9 mouse cellular contexts compared by ENCODE assay signal in genomic region chr19:38086948-38087551, GRCm38 (mm10). TPM values are rescaled to one million over a fixed set of nuclear protein-coding genes. Genes with fewer than 3 reads are reported as not detected.
DNase-seq lines count a peak whose midpoint lies in the region; ATAC-seq and TF ChIP-seq lines count a peak whose summit lies in the region.
"Had no signal": no experiment of that assay in that cellular context is flagged by ENCODE, and none has a peak within 500 bp of the region (broad histone marks: within the 10 kb centered on the region; RNA-seq: fewer than 3 reads in every experiment).

No protein-coding gene starts in this region.

- H3K9me3 ChIP-seq in lung, embryonic 15.5 days: no peaks in the 10 kb centered on the region

- no peak overlapping the region for H3K4me3 ChIP-seq in kidney, adult 2 months (ENCODE audit: insufficient read depth, low read depth, low read length)
- no peak overlapping the region for H3K4me3 ChIP-seq in heart, adult 2 months
- H3K4me3 ChIP-seq in lung, embryonic 15.5 days: no peak overlapping the region
- H3K4me3 ChIP-seq: megakaryocyte, embryonic 14.5 days had no signal

- H3K27ac ChIP-seq in kidney, adult 2 months (ENCODE audit: insufficient read depth, low read depth, low read length): no peak overlapping the region
- H3K27ac ChIP-seq in heart, adult 2 months: no peak overlapping the region
- no peak overlapping the region for H3K27ac ChIP-seq in lung, embryonic 15.5 days

- WGBS in kidney, adult 2 months: 53% methylated on average over 11 of the region's 11 CpGs
- WGBS in heart, adult 2 months: 42% methylated on average over 11 of the region's 11 CpGs
- 45% methylated on average over 11 of the region's 11 CpGs for WGBS in lung, embryonic 15.5 days

- H3K27me3 ChIP-seq in kidney, adult 2 months (replicated peaks; ENCODE audit: control insufficient read depth, insufficient read depth, low read length): no peaks in the 10 kb centered on the region
- no peaks in the 10 kb centered on the region for H3K27me3 ChIP-seq in heart, adult 2 months (ENCODE audit: control insufficient read depth, insufficient read depth, low read length)
- no peaks in the 10 kb centered on the region for H3K27me3 ChIP-seq in lung, embryonic 15.5 days

- no peaks in the 10 kb centered on the region for H3K36me3 ChIP-seq in kidney, adult 2 months (ENCODE audit: control insufficient read depth, insufficient read depth, low read length)
- H3K36me3 ChIP-seq in heart, adult 2 months (ENCODE audit: control insufficient read depth, insufficient read depth, low read length): no peaks in the 10 kb centered on the region
- no peaks in the 10 kb centered on the region for H3K36me3 ChIP-seq in lung, embryonic 15.5 days

- intact Hi-C loops in heart, adult 2 months (cut with DNase I): loop anchor here (5.0 kb wide), 1 partner anchor 110 kb away; no protein-coding TSS in a partner anchor

- no peak for TF ChIP-seq POLR2A in kidney, adult 2 months (IDR thresholded peaks at IDR 0.05; ENCODE audit: low read depth, low read length)
- no peak for TF ChIP-seq POLR2A in brain, embryonic 14.5 days (IDR thresholded peaks at IDR 0.05; ENCODE audit: borderline replicate concordance, extremely low read depth, insufficient read depth, insufficient read length, poor library complexity, severe bottlenecking)
- TF ChIP-seq POLR2A in heart, adult 2 months (IDR thresholded peaks at IDR 0.05; ENCODE audit: insufficient read depth, low read depth, low read length): no peak

- DNase-seq in kidney, adult 2 months: peak; percentile 38
- DNase-seq in kidney, adult 18-20 months: no peak
- DNase-seq in brain, embryonic 14.5 days (ENCODE audit: low read depth): peak; percentile 53
- DNase-seq in heart, adult 2 months: peak; percentile 32 to 51
- DNase-seq in kidney, postnatal 10 days: peak; percentile 70
- peak; percentile 10 for DNase-seq in right cerebral cortex, postnatal 25 days

- peak; percentile 85; the same call in 1 of the 2 replicates for ATAC-seq in lung, embryonic 15.5 days (ENCODE audit: borderline replicate concordance, extremely low read depth, low FRiP score, low TSS enrichment)
- ATAC-seq in CD4-positive, CD25-positive, alpha-beta regulatory T cell, adult 4 months: no peak

- no peaks in the 10 kb centered on the region for H3K79me2 ChIP-seq in heart, adult 2 months (replicated peaks; ENCODE audit: control insufficient read depth, insufficient read depth, low read length)

- no peak overlapping the region for H3K9ac ChIP-seq in heart, adult 2 months (ENCODE audit: low read depth, low read length)
- H3K9ac ChIP-seq in lung, embryonic 15.5 days: no peak overlapping the region; the same call in 1 of the 2 replicates

- H3K4me1 ChIP-seq in kidney, adult 2 months (ENCODE audit: control insufficient read depth, insufficient read depth, low read length): no peaks in the 10 kb centered on the region
- no peaks in the 10 kb centered on the region for H3K4me1 ChIP-seq in heart, adult 2 months (ENCODE audit: control insufficient read depth, insufficient read depth, low read length)
- peaks cover 4% of the 10 kb centered on the region; the same call in 1 of the 2 replicates for H3K4me1 ChIP-seq in lung, embryonic 15.5 days

- peak overlapping the region; percentile 27; the same call in 1 of the 2 replicates for H3K4me2 ChIP-seq in lung, embryonic 15.5 days

- TF ChIP-seq EP300 in heart, adult 2 months (IDR thresholded peaks at IDR 0.05; ENCODE audit: insufficient read depth, low read depth, low read length): no peak

- peak; percentile 66 for TF ChIP-seq CTCF in kidney, adult 2 months (conservative IDR thresholded peaks at IDR 0.05; ENCODE audit: insufficient read depth, insufficient read length, low read depth, low read length)
- TF ChIP-seq CTCF in brain, embryonic 14.5 days (IDR thresholded peaks at IDR 0.05; ENCODE audit: borderline replicate concordance, extremely low read depth, insufficient read depth, insufficient read length): peak; percentile 53; the same call in 1 of the 2 replicates
- TF ChIP-seq CTCF in heart, adult 2 months (IDR thresholded peaks at IDR 0.05): peak; percentile 70

RNA-seq across cellular contexts. Expression of gene Ffar4, which starts 9.8 kb away (rescaled TPM):
- 1.8 and 2.2 TPM in 2 replicates for polyA plus RNA-seq in kidney, adult 2 months (2012; rRNA removed)
- polyA plus RNA-seq in brain, embryonic 14.5 days (2012; rRNA removed): 0.10 TPM in 2 replicates
- under 1 TPM in 1 of 2 experiments, not detected in 1; 0.20 TPM for total RNA-seq in heart, adult 2 months (2021)
- 0.35 and 2.3 TPM in 2 replicates for polyA plus RNA-seq in heart, adult 2 months (2012; rRNA removed)
- 3.6 and 3.8 TPM in 2 replicates for polyA plus RNA-seq in lung, embryonic 15.5 days (2015; fragmentation: Nextera tagmentation; extraction: Ambion mirVana)
- polyA plus RNA-seq in CD4-positive, CD25-positive, alpha-beta regulatory T cell, adult 4 months (2017; shearing (Covaris generic)): not detected

RNA-seq across cellular contexts. Expression of gene Cep55, which starts 32.2 kb away (rescaled TPM):
- polyA plus RNA-seq in kidney, adult 2 months (2012; rRNA removed): 0.14 and 0.15 TPM in 2 replicates
- polyA plus RNA-seq in brain, embryonic 14.5 days (2012; rRNA removed): 9.3 and 15.9 TPM in 2 replicates
- total RNA-seq in heart, adult 2 months (2021): under 1 TPM; 0.27 to 0.44 TPM
- polyA plus RNA-seq in heart, adult 2 months (2012; rRNA removed): 0.18 and 0.20 TPM in 2 replicates
- 42.0 and 43.7 TPM in 2 replicates for polyA plus RNA-seq in lung, embryonic 15.5 days (2015; fragmentation: Nextera tagmentation; extraction: Ambion mirVana)
- 1 to 10 TPM; 2.0 to 4.4 TPM for polyA plus RNA-seq in CD4-positive, CD25-positive, alpha-beta regulatory T cell, adult 4 months (2017; shearing (Covaris generic))

RNA-seq across cellular contexts. Expression of gene Rbp4, which starts 38.0 kb away (rescaled TPM):
- 17.6 and 23.6 TPM in 2 replicates for polyA plus RNA-seq in kidney, adult 2 months (2012; rRNA removed)
- polyA plus RNA-seq in brain, embryonic 14.5 days (2012; rRNA removed): 2.0 and 2.4 TPM in 2 replicates
- 1 to 10 TPM; 2.4 to 2.8 TPM for total RNA-seq in heart, adult 2 months (2021)
- 9.5 and 17.0 TPM in 2 replicates for polyA plus RNA-seq in heart, adult 2 months (2012; rRNA removed)
- polyA plus RNA-seq in lung, embryonic 15.5 days (2015; fragmentation: Nextera tagmentation; extraction: Ambion mirVana): 16.5 and 28.7 TPM in 2 replicates
- not detected for polyA plus RNA-seq in CD4-positive, CD25-positive, alpha-beta regulatory T cell, adult 4 months (2017; shearing (Covaris generic))

RNA-seq across cellular contexts. Expression of gene Myof, which starts 43.7 kb away (rescaled TPM):
- polyA plus RNA-seq in kidney, adult 2 months (2012; rRNA removed): 24.2 and 27.5 TPM in 2 replicates
- polyA plus RNA-seq in brain, embryonic 14.5 days (2012; rRNA removed): 3.4 and 4.6 TPM in 2 replicates
- 1 to 10 TPM; 8.4 to 8.9 TPM for total RNA-seq in heart, adult 2 months (2021)
- polyA plus RNA-seq in heart, adult 2 months (2012; rRNA removed): 6.2 and 6.5 TPM in 2 replicates
- 26.5 and 29.4 TPM in 2 replicates for polyA plus RNA-seq in lung, embryonic 15.5 days (2015; fragmentation: Nextera tagmentation; extraction: Ambion mirVana)
- under 1 TPM; 0.56 to 0.94 TPM for polyA plus RNA-seq in CD4-positive, CD25-positive, alpha-beta regulatory T cell, adult 4 months (2017; shearing (Covaris generic))

RNA-seq across cellular contexts. Expression of gene Pde6c, which starts 45.5 kb away (rescaled TPM):
- polyA plus RNA-seq in kidney, adult 2 months (2012; rRNA removed): not detected in 2 replicates
- polyA plus RNA-seq in brain, embryonic 14.5 days (2012; rRNA removed): 0.25 and 0.26 TPM in 2 replicates
- total RNA-seq in heart, adult 2 months (2021): not detected
- not detected in 2 replicates for polyA plus RNA-seq in heart, adult 2 months (2012; rRNA removed)
- polyA plus RNA-seq in lung, embryonic 15.5 days (2015; fragmentation: Nextera tagmentation; extraction: Ambion mirVana): 0.05 TPM in 1 of 2 replicates, not detected in the other
- not detected for polyA plus RNA-seq in CD4-positive, CD25-positive, alpha-beta regulatory T cell, adult 4 months (2017; shearing (Covaris generic))
